Mouse (Mus musculus) CD4-positive, CD25-positive, alpha-beta regulatory T cell, adult 2 months (primary cell): Measurements from ENCODE around the gene Tpt1.
"Not testable (repeated sequence)": the region's sequence is repeated elsewhere in the genome, so short reads cannot be mapped to it uniquely, and the experiment has no call there.

ENCODE experiments used
- DNase-seq: peaks from one replicate; pipeline ENCODE4 v3.0.0-alpha.2; 2012; ENCODE audit warnings: low read depth, low spot score

Tpt1 gene

GRCm38 (mm10) chr14:75844867-75845697 lies at the start of gene Tpt1:
Gene Tpt1, plus strand, starts transcription at chr14:75845093.
- peak; percentile 99 for DNase-seq

DNA sequence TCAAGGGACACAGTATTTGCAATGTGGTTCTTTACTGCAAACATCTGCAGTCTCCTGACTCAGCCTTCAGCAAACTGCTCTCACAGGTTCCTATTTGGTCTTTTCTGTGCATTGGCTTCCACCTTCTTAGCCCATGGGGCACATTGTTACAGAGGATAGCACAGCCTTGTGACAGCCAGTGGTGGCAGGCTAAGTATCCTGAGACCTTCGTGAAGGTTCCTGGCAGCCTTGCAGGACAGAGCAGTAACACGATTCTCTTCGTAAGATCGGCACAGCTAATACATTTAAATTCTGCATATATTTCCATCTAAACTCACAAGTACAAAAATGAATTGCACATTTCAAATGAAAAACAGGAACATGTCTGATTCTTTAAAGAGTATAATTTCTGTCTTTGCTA lies 49.0 kb upstream of the Tpt1 start:
- no peak for DNase-seq

- DNase-seq, result no peak
These were observed 47.0 kb upstream of the Tpt1 start for GRCm38 (mm10) chr14:75797769-75798386.

DNA sequence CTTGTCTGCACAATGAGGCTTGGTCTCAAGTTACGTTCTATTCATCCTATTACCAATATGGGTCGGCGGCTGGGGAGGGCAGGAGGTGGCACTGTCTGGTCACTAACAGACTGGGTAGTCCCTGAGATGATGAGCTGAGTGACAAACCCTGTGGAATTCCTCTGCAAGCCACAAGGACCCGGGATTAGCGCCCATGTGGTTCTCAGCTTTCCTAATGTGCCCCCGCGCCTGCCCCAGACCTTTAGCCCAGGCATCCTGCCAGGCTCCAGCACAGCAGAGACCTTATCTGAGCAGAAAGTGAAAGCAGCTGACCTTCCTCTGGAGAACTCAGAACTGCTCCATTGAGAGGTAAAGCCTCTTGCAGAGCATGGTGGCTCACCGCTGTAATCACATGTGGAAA lies 37.1 kb upstream of the Tpt1 start:
- DNase-seq, result no peak

DNA sequence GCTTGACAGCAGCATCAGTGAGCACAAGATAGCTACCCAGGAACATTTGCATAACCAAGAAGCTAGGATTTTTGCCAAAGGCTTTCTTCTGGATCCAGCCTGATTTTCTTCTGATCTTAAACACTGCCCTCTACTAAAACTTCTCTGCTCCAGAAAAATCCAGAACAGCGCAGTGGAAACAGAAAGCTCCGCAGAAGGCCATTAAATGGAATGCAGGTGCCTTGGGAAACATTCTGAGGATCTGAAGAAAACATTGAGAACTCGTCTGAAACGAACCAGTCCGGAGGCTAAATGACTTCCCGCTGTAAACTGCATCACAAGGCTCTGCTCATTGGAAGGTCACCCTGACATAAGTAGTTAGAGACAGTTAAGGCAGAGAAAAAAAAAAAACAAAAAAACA lies 35.0 kb upstream of the Tpt1 start:
- DNase-seq, result no peak

GRCm38 (mm10) chr14:75818528-75818927 lies 26.4 kb upstream of the Tpt1 start:
- DNase-seq, result no peak

GRCm38 (mm10) chr14:75819341-75819740 lies 25.6 kb upstream of the Tpt1 start:
- no peak for DNase-seq

GRCm38 (mm10) chr14:75820007-75820406 lies 24.9 kb upstream of the Tpt1 start:
- no peak for DNase-seq

DNA sequence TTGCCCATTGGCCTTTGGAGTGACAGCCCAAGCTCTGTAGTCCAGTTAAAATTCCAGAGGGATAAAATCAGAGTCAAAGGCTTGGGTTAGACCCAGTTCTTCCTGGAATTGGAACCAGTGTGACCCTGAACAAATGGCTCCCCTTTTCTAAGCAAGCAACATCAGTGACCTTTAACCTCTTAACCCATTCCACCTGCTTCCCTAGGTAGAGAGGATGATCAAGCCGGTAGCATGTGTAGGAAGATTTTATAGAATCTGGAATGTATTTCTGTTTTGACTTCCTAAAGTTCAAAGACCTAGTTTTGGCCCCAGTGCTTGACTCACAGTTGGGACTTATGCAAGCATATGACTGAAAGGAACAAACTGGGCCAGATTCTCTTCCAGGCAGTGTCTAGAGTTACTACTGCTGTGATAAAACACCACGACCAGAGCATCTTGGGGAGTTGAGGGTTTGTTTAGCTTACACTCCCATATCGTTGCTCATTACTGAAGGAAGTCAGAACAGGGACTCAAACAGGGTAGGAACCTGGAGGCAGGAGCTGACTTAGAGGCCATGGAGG lies 18.0 kb upstream of the Tpt1 start:
- no peak for DNase-seq

GRCm38 (mm10) chr14:75828221-75828620 lies 16.7 kb upstream of the Tpt1 start:
- peak; percentile 45 for DNase-seq

GRCm38 (mm10) chr14:75828866-75829806 lies 15.8 kb upstream of the Tpt1 start:
- DNase-seq, result peak; percentile 88

DNA sequence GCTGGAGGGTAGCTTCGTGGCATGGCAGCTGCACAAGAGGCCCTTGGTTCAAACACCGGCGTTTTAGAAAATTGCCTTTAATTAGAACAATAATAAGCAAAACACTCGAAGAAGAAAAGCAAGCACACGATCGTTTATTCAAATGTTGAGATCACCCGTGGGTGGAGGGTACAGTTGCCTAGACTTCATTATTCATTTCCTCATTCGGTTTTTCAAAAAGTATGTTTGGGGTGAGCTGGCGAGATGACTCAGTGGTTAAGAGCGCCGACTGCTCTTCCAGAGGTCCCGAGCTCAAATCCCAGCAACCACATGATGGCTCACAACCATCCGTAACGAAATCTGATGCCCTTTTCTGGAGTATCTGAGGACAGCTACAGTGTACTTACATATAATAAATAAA lies 15.1 kb upstream of the Tpt1 start:
- not testable (repeated sequence) for DNase-seq

DNA sequence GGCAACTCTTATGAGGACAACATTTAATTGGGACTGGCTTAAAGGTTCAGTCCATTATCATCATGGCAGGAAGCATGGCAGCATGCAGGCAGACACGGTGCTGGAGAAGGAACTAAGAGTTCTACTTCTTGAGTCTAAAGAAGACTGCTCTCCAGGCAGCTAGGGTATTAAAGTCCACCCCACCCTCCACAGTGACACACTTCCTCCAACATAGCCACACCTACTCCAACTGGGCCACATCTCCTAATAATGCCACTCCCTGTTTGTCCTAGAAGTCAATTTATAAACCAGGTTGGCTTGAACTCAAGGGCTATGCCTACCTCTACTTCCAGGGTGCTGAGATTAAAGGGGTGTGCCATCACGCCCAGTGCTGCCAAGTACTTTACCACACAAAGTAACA lies 12.9 kb upstream of the Tpt1 start:
- DNase-seq, result no peak

DNA sequence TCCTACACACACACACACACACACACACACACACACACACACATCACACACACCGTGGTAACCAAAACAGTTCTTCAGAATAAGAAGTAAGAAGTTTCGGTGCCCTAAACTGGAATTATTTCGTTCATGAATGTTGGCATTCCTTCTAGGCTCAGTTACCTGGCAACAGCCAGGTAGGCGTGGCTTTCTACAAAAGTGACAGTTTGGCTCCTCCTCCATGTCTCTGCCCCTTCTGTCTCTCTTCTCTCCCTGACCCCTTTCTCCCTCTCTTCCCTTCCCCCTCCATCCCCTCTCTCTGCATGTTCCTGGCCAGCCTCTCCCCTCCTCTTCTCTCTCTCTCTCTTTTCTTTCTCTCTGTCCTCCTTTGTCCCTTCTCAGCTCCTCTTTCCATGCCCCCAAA lies 11.9 kb upstream of the Tpt1 start:
- DNase-seq, result peak; percentile 23

DNA sequence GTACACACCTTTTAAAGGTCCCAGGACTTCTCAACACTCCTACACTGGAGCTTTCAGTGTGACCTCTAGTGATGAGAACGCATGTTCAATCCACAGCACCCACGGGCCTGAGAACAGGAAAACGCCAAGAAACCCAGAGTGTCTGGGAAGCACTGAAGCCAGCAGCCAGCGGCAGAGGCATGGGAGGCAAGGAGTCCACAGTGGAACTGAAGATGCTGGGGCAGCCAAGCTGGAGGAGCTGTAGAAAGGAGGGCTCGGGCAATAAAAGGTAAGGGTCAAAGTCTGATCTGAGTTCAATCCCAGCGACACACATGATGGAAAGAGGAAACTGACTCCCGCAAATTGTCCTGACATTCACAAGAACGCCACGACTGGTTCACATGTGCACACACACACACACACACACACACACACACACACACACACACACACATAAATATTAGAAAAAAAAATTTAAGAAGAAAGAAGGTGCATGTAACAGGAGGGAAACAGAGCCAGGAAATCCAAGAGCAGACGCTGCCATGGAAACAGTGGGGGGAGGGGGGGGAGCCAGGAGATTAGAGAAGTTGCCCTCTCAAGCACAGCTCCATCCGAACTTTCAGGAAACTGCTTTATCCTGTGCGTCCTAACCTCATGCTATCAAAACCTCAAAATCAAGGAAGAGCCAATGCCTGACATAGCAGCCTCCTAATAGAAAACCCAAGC lies 11.2 kb upstream of the Tpt1 start:
- peak; percentile 26 for DNase-seq

DNA sequence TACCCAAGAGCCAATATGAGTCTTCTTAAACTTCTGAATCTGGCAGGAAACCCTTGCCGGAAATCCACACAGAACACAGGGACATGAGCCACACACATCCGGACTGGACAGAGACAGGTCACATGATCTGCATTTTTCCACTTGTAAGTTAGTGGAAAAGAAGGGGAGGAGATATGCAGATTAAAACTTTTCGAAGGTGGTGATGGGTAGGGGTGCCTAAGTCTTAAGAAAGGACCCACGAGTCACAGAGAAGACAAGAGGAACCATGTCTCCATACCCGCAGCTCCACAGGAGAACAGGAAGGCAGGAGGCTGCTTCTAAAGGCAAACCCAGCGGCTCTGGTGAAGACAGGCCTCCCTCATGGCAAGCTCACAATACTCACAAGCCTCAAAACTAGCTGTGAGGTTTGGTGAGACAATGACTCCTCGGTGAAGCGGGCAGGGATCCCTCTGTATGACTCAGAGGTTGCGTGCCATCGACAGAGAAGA lies 10.6 kb upstream of the Tpt1 start:
- peak; percentile 87 for DNase-seq

- DNase-seq, result peak; percentile 86
These were observed 10.0 kb upstream of the Tpt1 start for GRCm38 (mm10) chr14:75834739-75835381.

DNA sequence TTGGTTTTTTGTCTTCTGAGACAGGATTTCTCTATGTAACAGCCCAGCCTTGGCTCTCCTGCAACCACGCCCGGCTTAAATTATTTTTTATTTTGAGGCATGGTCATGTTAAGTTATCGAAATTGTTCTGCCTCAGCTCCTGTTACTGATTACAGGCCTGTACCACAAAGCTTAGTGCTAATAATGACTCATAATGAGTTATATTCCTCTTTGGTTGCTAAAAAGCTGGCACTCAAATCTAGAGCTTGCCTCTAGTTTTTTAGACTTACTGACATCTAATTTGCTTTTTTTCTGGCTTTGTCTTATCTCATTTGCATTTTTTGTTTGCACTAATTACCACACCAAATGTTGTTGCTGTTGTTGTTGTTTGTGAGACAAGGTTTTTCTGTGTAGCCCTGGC lies 8.3 kb upstream of the Tpt1 start:
- DNase-seq, result no peak

- peak; percentile 69 for DNase-seq
These were observed 7.6 kb upstream of the Tpt1 start for GRCm38 (mm10) chr14:75837048-75837916.
